Mouse (Mus musculus) thymus, adult 2 months (tissue): Measurements from ENCODE around the gene Dixdc1.

Experiments
- CTCF ChIP-seq: fragments of 200-500 bp; IDR thresholded peaks from 2 replicates; pipeline ENCODE4 v1.5.1; 2012; ENCODE audit warnings: mild to moderate bottlenecking, control low read depth, low read length, moderate library complexity, borderline replicate concordance; ENCODE audit not compliant: control insufficient read depth, poor library complexity, insufficient read depth; ENCODE audit errors: extremely low read depth
- POLR2A ChIP-seq: fragments of 200-500 bp; IDR thresholded peaks from 2 replicates; pipeline ENCODE4 v1.6.1; 2012; ENCODE audit warnings: mild to moderate bottlenecking, low read length, control low read depth, moderate library complexity; ENCODE audit not compliant: control insufficient read depth, poor library complexity, insufficient read depth; ENCODE audit errors: extremely low read depth

GRCm38 (mm10) chr9:50751323-50751722 is 12.0 kb upstream of the Dixdc1 start, which contains the start of gene Cryab:
- TF ChIP-seq CTCF (no peak), POLR2A (no peak)
